Mouse (Mus musculus): ENCODE measurements around the gene Numbl. TPM values are rescaled to one million over a fixed set of nuclear protein-coding genes. Genes with fewer than 3 reads are reported as not detected.

The Numbl gene
- polyA plus RNA-seq, 1 experiment from 2014 or later, result 20.1 TPM

- 51% methylated on average over 19 of the region's 20 CpGs for WGBS
- Histone ChIP-seq H3K9ac (ENCODE audit: low read length) (no peak overlapping the region), H3K4me1 (replicated peaks; ENCODE audit: control insufficient read depth, insufficient read depth, low read length) (peaks cover 3% of the 10 kb centered on the region), H3K27ac (ENCODE audit: low read depth, low read length) (no peak overlapping the region), H3K4me2 (ENCODE audit: low read depth, low read length, severe bottlenecking) (no peak overlapping the region), H3K27me3 (ENCODE audit: control insufficient read depth, insufficient read depth, low read length) (peaks cover 39% of the 10 kb centered on the region), H3K4me3 (ENCODE audit: low read depth, low read length) (no peak overlapping the region), H3K9me3 (ENCODE audit: control insufficient read depth, low read length) (no peaks in the 10 kb centered on the region), H3K36me3 (ENCODE audit: control insufficient read depth, insufficient read depth, low read length) (no peaks in the 10 kb centered on the region)
- ATAC-seq (replicated peaks; ENCODE audit: low FRiP score), result no peak
- no peak for DNase-seq (ENCODE audit: low spot score)
These were observed 66.7 kb downstream of the Numbl start for GRCm38 (mm10) chr7:27324928-27325327.

GRCm38 (mm10) chr7:27325697-27326096 is 67.5 kb downstream of the Numbl start:
- Histone ChIP-seq H3K9ac (ENCODE audit: low read length) (peak overlapping the region; percentile 7), H3K36me3 (ENCODE audit: control insufficient read depth, insufficient read depth, low read length) (no peaks in the 10 kb centered on the region), H3K4me2 (ENCODE audit: low read depth, low read length, severe bottlenecking) (peak overlapping the region; percentile 45), H3K4me3 (ENCODE audit: low read depth, low read length) (peak overlapping the region; percentile 21), H3K27ac (ENCODE audit: low read depth, low read length) (no peak overlapping the region), H3K9me3 (ENCODE audit: control insufficient read depth, low read length) (no peaks in the 10 kb centered on the region), H3K4me1 (replicated peaks; ENCODE audit: control insufficient read depth, insufficient read depth, low read length) (peaks cover 3% of the 10 kb centered on the region), H3K27me3 (ENCODE audit: control insufficient read depth, insufficient read depth, low read length) (peaks cover 46% of the 10 kb centered on the region)
- WGBS, result 2% methylated on average over 24 of the region's 24 CpGs
- DNase-seq (ENCODE audit: low spot score) (peak; percentile 67), ATAC-seq (replicated peaks; ENCODE audit: low FRiP score) (no peak)

GRCm38 (mm10) chr7:27326101-27326880 is 68.1 kb downstream of the Numbl start:
- WGBS, result 26% methylated on average over 34 of the region's 34 CpGs
- peaks cover 52% of the 10 kb centered on the region for H3K27me3 ChIP-seq (ENCODE audit: control insufficient read depth, insufficient read depth, low read length)
- no peak overlapping the region for H3K27ac ChIP-seq (ENCODE audit: low read depth, low read length)
- H3K36me3 ChIP-seq (ENCODE audit: control insufficient read depth, insufficient read depth, low read length), result no peaks in the 10 kb centered on the region
- H3K4me1 ChIP-seq (replicated peaks; ENCODE audit: control insufficient read depth, insufficient read depth, low read length), result peaks cover 5% of the 10 kb centered on the region
- DNase-seq (ENCODE audit: low spot score) (no peak), ATAC-seq (replicated peaks; ENCODE audit: low FRiP score) (no peak)
- peak overlapping the region; percentile 7 for H3K9ac ChIP-seq (ENCODE audit: low read length)
- peak overlapping the region; percentile 45; the same call in 1 of the 2 replicates for H3K4me2 ChIP-seq (ENCODE audit: low read depth, low read length, severe bottlenecking)
- H3K9me3 ChIP-seq (ENCODE audit: control insufficient read depth, low read length), result no peaks in the 10 kb centered on the region
- H3K4me3 ChIP-seq (ENCODE audit: low read depth, low read length), result peak overlapping the region; percentile 21; the same call in 1 of the 2 replicates

GRCm38 (mm10) chr7:27327500-27327899 is 69.3 kb downstream of the Numbl start:
- H3K36me3 ChIP-seq (ENCODE audit: control insufficient read depth, insufficient read depth, low read length), result no peaks in the 10 kb centered on the region
- H3K4me1 ChIP-seq (replicated peaks; ENCODE audit: control insufficient read depth, insufficient read depth, low read length), result peaks cover 5% of the 10 kb centered on the region
- no peak overlapping the region for H3K4me3 ChIP-seq (ENCODE audit: low read depth, low read length)
- H3K4me2 ChIP-seq (ENCODE audit: low read depth, low read length, severe bottlenecking), result no peak overlapping the region
- DNase-seq (ENCODE audit: low spot score) (no peak), ATAC-seq (replicated peaks; ENCODE audit: low FRiP score) (no peak)
- H3K27ac ChIP-seq (ENCODE audit: low read depth, low read length), result no peak overlapping the region
- H3K9ac ChIP-seq (ENCODE audit: low read length), result no peak overlapping the region
- H3K27me3 ChIP-seq (ENCODE audit: control insufficient read depth, insufficient read depth, low read length), result peaks cover 64% of the 10 kb centered on the region
- WGBS, result 91% methylated on average over 8 of the region's 8 CpGs
- H3K9me3 ChIP-seq (ENCODE audit: control insufficient read depth, low read length), result no peaks in the 10 kb centered on the region

DNA sequence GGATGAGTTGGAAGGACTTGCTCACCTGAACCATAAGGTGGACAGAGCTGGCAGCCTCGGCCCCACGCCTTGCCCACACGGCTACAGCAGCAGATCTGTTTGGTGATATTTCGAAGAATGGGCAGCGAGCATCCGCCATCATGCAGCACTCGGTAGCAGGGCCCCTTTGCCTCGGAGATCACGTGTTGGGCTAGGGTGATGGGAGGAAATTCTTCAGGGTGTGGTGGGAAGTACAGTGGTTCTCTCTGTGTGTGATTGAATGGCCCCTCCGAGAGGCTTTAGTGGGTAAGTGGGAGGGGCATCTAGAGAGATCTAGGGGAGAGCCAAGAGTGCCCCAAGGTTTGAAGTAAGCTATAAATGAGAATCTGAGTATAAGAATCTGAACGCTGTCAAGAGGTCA is 69.9 kb downstream of the Numbl start:
- WGBS, result 90% methylated on average over 11 of the region's 11 CpGs
- no peak overlapping the region for H3K27ac ChIP-seq (ENCODE audit: low read depth, low read length)
- no peak for DNase-seq (ENCODE audit: low spot score)
- H3K4me1 ChIP-seq (replicated peaks; ENCODE audit: control insufficient read depth, insufficient read depth, low read length), result peaks cover 9% of the 10 kb centered on the region
- H3K4me3 ChIP-seq (ENCODE audit: low read depth, low read length), result no peak overlapping the region
- no peaks in the 10 kb centered on the region for H3K36me3 ChIP-seq (ENCODE audit: control insufficient read depth, insufficient read depth, low read length)
- H3K9me3 ChIP-seq (ENCODE audit: control insufficient read depth, low read length), result no peaks in the 10 kb centered on the region
- peaks cover 71% of the 10 kb centered on the region for H3K27me3 ChIP-seq (ENCODE audit: control insufficient read depth, insufficient read depth, low read length)
- no peak for ATAC-seq (replicated peaks; ENCODE audit: low FRiP score)
- no peak overlapping the region for H3K9ac ChIP-seq (ENCODE audit: low read length)
- no peak overlapping the region for H3K4me2 ChIP-seq (ENCODE audit: low read depth, low read length, severe bottlenecking)

GRCm38 (mm10) chr7:27328648-27329047 is 70.4 kb downstream of the Numbl start:
- peaks cover 11% of the 10 kb centered on the region for H3K4me1 ChIP-seq (replicated peaks; ENCODE audit: control insufficient read depth, insufficient read depth, low read length)
- H3K4me2 ChIP-seq (ENCODE audit: low read depth, low read length, severe bottlenecking), result no peak overlapping the region
- H3K4me3 ChIP-seq (ENCODE audit: low read depth, low read length), result no peak overlapping the region
- H3K9me3 ChIP-seq (ENCODE audit: control insufficient read depth, low read length), result no peaks in the 10 kb centered on the region
- DNase-seq (ENCODE audit: low spot score) (no peak), ATAC-seq (replicated peaks; ENCODE audit: low FRiP score) (no peak)
- WGBS, result 35% methylated on average over 16 of the region's 16 CpGs
- no peak overlapping the region for H3K27ac ChIP-seq (ENCODE audit: low read depth, low read length)
- no peaks in the 10 kb centered on the region for H3K36me3 ChIP-seq (ENCODE audit: control insufficient read depth, insufficient read depth, low read length)
- no peak overlapping the region for H3K9ac ChIP-seq (ENCODE audit: low read length)
- H3K27me3 ChIP-seq (ENCODE audit: control insufficient read depth, insufficient read depth, low read length), result peaks cover 76% of the 10 kb centered on the region

GRCm38 (mm10) chr7:27329326-27329947 is 71.2 kb downstream of the Numbl start:
- ATAC-seq (replicated peaks; ENCODE audit: low FRiP score) (peak; percentile 24; the same call in 1 of the 2 replicates), DNase-seq (ENCODE audit: low spot score) (peak; percentile 93)
- Histone ChIP-seq H3K9me3 (ENCODE audit: control insufficient read depth, low read length) (no peaks in the 10 kb centered on the region), H3K27ac (ENCODE audit: low read depth, low read length) (no peak overlapping the region), H3K27me3 (ENCODE audit: control insufficient read depth, insufficient read depth, low read length) (peaks cover 84% of the 10 kb centered on the region), H3K4me1 (replicated peaks; ENCODE audit: control insufficient read depth, insufficient read depth, low read length) (peaks cover 19% of the 10 kb centered on the region), H3K36me3 (ENCODE audit: control insufficient read depth, insufficient read depth, low read length) (no peaks in the 10 kb centered on the region), H3K9ac (ENCODE audit: low read length) (no peak overlapping the region; the same call in 1 of the 2 replicates), H3K4me3 (ENCODE audit: low read depth, low read length) (peak overlapping the region; percentile 1; the same call in 1 of the 2 replicates), H3K4me2 (ENCODE audit: low read depth, low read length, severe bottlenecking) (peak overlapping the region; percentile 42)
- WGBS, result 3% methylated on average over 45 of the region's 45 CpGs

DNA sequence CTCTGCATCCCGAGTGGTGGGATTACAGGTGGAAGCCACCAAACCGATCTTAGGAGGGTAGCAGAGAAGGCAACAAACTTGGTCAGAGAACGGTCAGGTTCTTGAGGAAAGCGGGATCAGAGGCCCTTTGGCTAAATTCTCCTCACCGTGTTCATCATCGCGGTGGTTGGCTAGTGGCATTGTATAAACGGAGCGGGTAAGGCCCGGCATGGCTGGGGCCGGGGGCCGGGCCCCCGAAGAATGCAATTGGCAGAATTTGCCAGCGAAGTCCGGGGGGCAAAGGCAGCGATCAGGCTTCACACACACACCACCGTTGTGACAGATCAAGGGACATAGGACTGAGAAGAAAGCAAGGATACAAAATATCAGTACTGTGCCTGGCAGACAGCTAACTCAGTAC is 71.7 kb downstream of the Numbl start:
- DNase-seq (ENCODE audit: low spot score), result no peak
- H3K9ac ChIP-seq (ENCODE audit: low read length), result no peak overlapping the region
- no peaks in the 10 kb centered on the region for H3K9me3 ChIP-seq (ENCODE audit: control insufficient read depth, low read length)
- no peaks in the 10 kb centered on the region for H3K36me3 ChIP-seq (ENCODE audit: control insufficient read depth, insufficient read depth, low read length)
- WGBS, result 24% methylated on average over 17 of the region's 17 CpGs
- peak overlapping the region; percentile 42; the same call in 1 of the 2 replicates for H3K4me2 ChIP-seq (ENCODE audit: low read depth, low read length, severe bottlenecking)
- H3K4me3 ChIP-seq (ENCODE audit: low read depth, low read length), result no peak overlapping the region
- peaks cover 21% of the 10 kb centered on the region for H3K4me1 ChIP-seq (replicated peaks; ENCODE audit: control insufficient read depth, insufficient read depth, low read length)
- H3K27me3 ChIP-seq (ENCODE audit: control insufficient read depth, insufficient read depth, low read length), result peaks cover 87% of the 10 kb centered on the region
- ATAC-seq (replicated peaks; ENCODE audit: low FRiP score), result no peak
- no peak overlapping the region for H3K27ac ChIP-seq (ENCODE audit: low read depth, low read length)

Measured in forebrain, embryonic 11.5 days (tissue).